Mouse (Mus musculus): ENCODE measurements at regions not wholly inside any gene's neighbourhood (a gene's known extent, or its start where the extent isn't known, plus 50 kb on each side); places are given as distances from the start of the nearest gene placed in this dataset.

DNA sequence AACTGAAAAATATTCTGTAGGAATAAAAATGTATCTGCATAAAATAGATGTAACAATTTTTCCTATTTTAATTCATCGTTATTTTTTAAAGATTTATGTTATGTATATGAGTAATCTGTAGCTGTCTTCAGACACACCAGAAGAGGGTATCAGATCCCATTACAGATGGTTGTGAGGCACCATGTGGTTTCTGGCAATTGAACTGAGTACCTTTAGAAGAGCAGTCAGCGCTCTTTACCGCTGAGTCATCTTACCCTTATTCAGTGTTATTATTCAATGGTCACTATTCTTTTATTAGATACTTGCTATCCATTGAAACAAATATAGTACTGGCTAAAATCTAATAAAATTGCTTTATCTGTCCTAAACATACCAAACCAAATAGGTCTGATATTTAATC is 820.7 kb upstream of the Nrxn1 start:
- no peak overlapping the region for H3K27ac ChIP-seq
- H3K9ac ChIP-seq (replicated peaks; ENCODE audit: low read length): no peak overlapping the region
- no peak overlapping the region for H3K4me2 ChIP-seq (ENCODE audit: low read depth, low read length)
- H3K4me3 ChIP-seq (ENCODE audit: low read length): no peak overlapping the region
- H3K27me3 ChIP-seq (ENCODE audit: insufficient read depth, low read length): no peaks in the 10 kb centered on the region
- TF ChIP-seq CTCF (IDR thresholded peaks at IDR 0.05; ENCODE audit: low read depth): no peak
- DNase-seq (ENCODE audit: low spot score) (no peak), ATAC-seq (no peak)
- no peaks in the 10 kb centered on the region for H3K36me3 ChIP-seq (ENCODE audit: insufficient read depth, low read length)
- H3K9me3 ChIP-seq (ENCODE audit: low read length): no peaks in the 10 kb centered on the region
- 89% methylated on average over 3 of the region's 3 CpGs for WGBS
- no peaks in the 10 kb centered on the region for H3K4me1 ChIP-seq (ENCODE audit: insufficient read depth, low read length)

DNA sequence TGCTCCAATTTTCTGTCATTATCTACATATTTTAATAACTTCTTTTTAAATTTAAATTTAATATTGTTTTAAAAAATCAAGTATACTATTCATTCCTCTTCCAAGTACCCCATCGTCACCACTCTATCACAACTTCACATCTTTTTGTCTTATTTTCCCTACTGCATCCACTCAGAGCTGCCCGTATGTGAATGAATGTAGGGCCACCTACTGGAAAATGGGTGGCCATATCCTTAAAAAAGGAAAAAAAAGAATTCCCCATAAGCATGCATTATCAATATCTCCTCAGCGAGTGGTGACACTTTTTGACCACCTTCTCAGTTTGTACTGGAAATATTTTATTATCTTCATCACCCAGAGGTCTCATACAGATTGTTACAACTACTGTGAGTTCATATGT is 810.2 kb upstream of the Nrxn1 start:
- no peaks in the 10 kb centered on the region for H3K36me3 ChIP-seq (ENCODE audit: insufficient read depth, low read length)
- ATAC-seq (no peak), DNase-seq (ENCODE audit: low spot score) (no peak)
- H3K9me3 ChIP-seq (ENCODE audit: low read length): no peaks in the 10 kb centered on the region
- no peak overlapping the region for H3K4me2 ChIP-seq (ENCODE audit: low read depth, low read length)
- H3K4me1 ChIP-seq (ENCODE audit: insufficient read depth, low read length): no peaks in the 10 kb centered on the region
- WGBS: 79% methylated on average over 3 of the region's 3 CpGs
- no peak overlapping the region for H3K9ac ChIP-seq (replicated peaks; ENCODE audit: low read length)
- H3K27ac ChIP-seq: no peak overlapping the region
- H3K27me3 ChIP-seq (ENCODE audit: insufficient read depth, low read length): no peaks in the 10 kb centered on the region
- no peak for TF ChIP-seq CTCF (IDR thresholded peaks at IDR 0.05; ENCODE audit: low read depth)
- no peak overlapping the region for H3K4me3 ChIP-seq (ENCODE audit: low read length)

- no peak overlapping the region for H3K27ac ChIP-seq
- H3K27me3 ChIP-seq (ENCODE audit: insufficient read depth, low read length): no peaks in the 10 kb centered on the region
- H3K9ac ChIP-seq (replicated peaks; ENCODE audit: low read length): no peak overlapping the region
- DNase-seq (ENCODE audit: low spot score): no peak
- no peaks in the 10 kb centered on the region for H3K9me3 ChIP-seq (ENCODE audit: low read length)
- ATAC-seq: no peak
- H3K36me3 ChIP-seq (ENCODE audit: insufficient read depth, low read length): no peaks in the 10 kb centered on the region
- H3K4me1 ChIP-seq (ENCODE audit: insufficient read depth, low read length): no peaks in the 10 kb centered on the region
- no peak overlapping the region for H3K4me2 ChIP-seq (ENCODE audit: low read depth, low read length)
- no peak for TF ChIP-seq CTCF (IDR thresholded peaks at IDR 0.05; ENCODE audit: low read depth)
- no peak overlapping the region for H3K4me3 ChIP-seq (ENCODE audit: low read length)
These were observed 782.4 kb upstream of the Nrxn1 start for GRCm38 (mm10) chr17:91875231-91875630.

- no peak overlapping the region for H3K4me3 ChIP-seq (ENCODE audit: low read length)
- DNase-seq (ENCODE audit: low spot score) (peak; percentile 25), ATAC-seq (no peak)
- no peaks in the 10 kb centered on the region for H3K9me3 ChIP-seq (ENCODE audit: low read length)
- H3K27ac ChIP-seq: no peak overlapping the region
- no peaks in the 10 kb centered on the region for H3K27me3 ChIP-seq (ENCODE audit: insufficient read depth, low read length)
- no peak overlapping the region for H3K4me2 ChIP-seq (ENCODE audit: low read depth, low read length)
- 27% methylated on average over 1 of the region's 1 CpGs for WGBS
- no peak overlapping the region for H3K9ac ChIP-seq (replicated peaks; ENCODE audit: low read length)
- H3K36me3 ChIP-seq (ENCODE audit: insufficient read depth, low read length): no peaks in the 10 kb centered on the region
- H3K4me1 ChIP-seq (ENCODE audit: insufficient read depth, low read length): no peaks in the 10 kb centered on the region
- TF ChIP-seq CTCF (IDR thresholded peaks at IDR 0.05; ENCODE audit: low read depth): no peak
These were observed 769.3 kb upstream of the Nrxn1 start for GRCm38 (mm10) chr17:91862152-91862551.

Small RNA genes in the stretch of these regions (microRNA-seq; reads per million reads assigned to microRNA genes)
- gene Gm44345: 0 reads per million in 2 experiments

All from hindbrain, postnatal 0 days (tissue).